Mouse (Mus musculus) liver, embryonic 14.5 days (tissue): Measurements from ENCODE around the gene Ndufa3. TPM values are rescaled to one million over a fixed set of nuclear protein-coding genes. Genes with fewer than 3 reads are reported as not detected.
A peak's percentile ranks its signal among the peaks of the same experiment; 100 is the strongest.

Experiments used
- ATAC-seq: fragments of 200-750 bp; cut with Nextera tagmentation; 2 replicates; pipeline ENCODE4 v1.8.0; 2017; ENCODE audit warnings: moderate number of reproducible peaks, mild to moderate bottlenecking, moderate library complexity; ENCODE audit not compliant: insufficient read depth
- DNase-seq, 3 experiments: peaks; one replicate each; pipeline ENCODE4 v3.0.0-alpha.2; 2012 to 2013; ENCODE audit warnings: low read depth in 3 of 3, low spot score in 3 of 3
- H3K27ac ChIP-seq: fragments of 300-500 bp; sonication (generic); 2 replicates; pipeline ENCODE4 v1.5.1; 2014; ENCODE audit warnings: moderate library complexity, mild to moderate bottlenecking, control low read depth, inconsistent platforms
- H3K27me3 ChIP-seq: fragments of 300-500 bp; sonication (generic); 2 replicates; pipeline ENCODE4 v1.6.1; 2014; ENCODE audit warnings: mild to moderate bottlenecking, low read length, moderate library complexity; ENCODE audit not compliant: control insufficient read depth, insufficient read depth
- H3K36me3 ChIP-seq: fragments of 300-500 bp; sonication (generic); replicated peaks from 2 replicates; pipeline ENCODE4 v1.6.1; 2014; ENCODE audit warnings: low read depth; ENCODE audit not compliant: control insufficient read depth, insufficient read depth
- H3K4me1 ChIP-seq, 2 experiments: fragments of 200-500 bp in 1 of 2; fragments of 300-500 bp in 1 of 2; sonication (generic) in 1 of 2; replicated peaks; 2 replicates each; pipeline ENCODE4 v1.6.1; 2012 to 2014; ENCODE audit warnings: antibody characterized with exemption in 1 of 2, inconsistent platforms in 1 of 2, low read length in 1 of 2; ENCODE audit not compliant: control insufficient read depth in 2 of 2, insufficient read depth in 2 of 2
- H3K4me2 ChIP-seq: fragments of 300-500 bp; sonication (generic); 2 replicates; pipeline ENCODE4 v1.6.1; 2014; ENCODE audit warnings: low read depth, mild to moderate bottlenecking, control low read depth, moderate library complexity
- H3K4me3 ChIP-seq, 2 experiments: fragments of 200-500 bp in 1 of 2; fragments of 300-500 bp in 1 of 2; sonication (generic) in 1 of 2; 2 replicates each; pipeline ENCODE4 v1.5.1; 2012 to 2014; ENCODE audit warnings: low read depth in 2 of 2, low read length in 2 of 2, mild to moderate bottlenecking in 2 of 2, control low read depth in 1 of 2, inconsistent platforms in 1 of 2, moderate library complexity in 1 of 2; ENCODE audit not compliant: insufficient read depth in 1 of 2
- H3K9ac ChIP-seq: fragments of 300-500 bp; sonication (generic); replicated peaks from 2 replicates; pipeline ENCODE4 v1.6.1; 2014; ENCODE audit warnings: mild to moderate bottlenecking, control low read depth, moderate library complexity
- H3K9me3 ChIP-seq: fragments of 300-500 bp; sonication (generic); 2 replicates; pipeline ENCODE4 v1.6.1; 2016; ENCODE audit warnings: low read length, mixed read lengths; ENCODE audit not compliant: control insufficient read depth
- CTCF ChIP-seq: IDR thresholded peaks from 2 replicates; pipeline ENCODE4 v1.5.1; 2016; ENCODE audit warnings: antibody characterized with exemption, low read depth, control low read depth
- EP300 ChIP-seq: IDR thresholded peaks from 2 replicates; pipeline ENCODE4 v1.6.1; 2016; ENCODE audit warnings: antibody characterized with exemption, low read depth
- WGBS: fragments of 180-500 bp; shearing (Covaris S2); extraction: QIAGEN DNeasy Blood & Tissue Kit; methylation state at CpG from one replicate; pipeline ENCODE4 v1.1.7; 2014; ENCODE audit not compliant: insufficient replicate concordance; 5-methylcytosine and 5-hydroxymethylcytosine counted together
- microRNA-seq: library from miRNA; unstranded; fragments of <30 nt; microRNA quantifications from one replicate; pipeline ENCODE4, GENCODE M21; 2016
- polyA plus RNA-seq, 2 experiments: library from polyadenylated mRNA; depleted of rRNA in 1 of 2; stranded (reverse) in 1 of 2; unstranded in 1 of 2; fragments of >200 nt; fragmentation: Nextera tagmentation in 1 of 2; extraction: Ambion mirVana in 1 of 2; gene quantifications; 2 replicates each; pipeline versions ENCODE4 v1.2.1 to v1.2.3; 2012 to 2014

The Ndufa3 gene
- polyA plus RNA-seq, 2 experiments = 106 to 354 TPM

DNA sequence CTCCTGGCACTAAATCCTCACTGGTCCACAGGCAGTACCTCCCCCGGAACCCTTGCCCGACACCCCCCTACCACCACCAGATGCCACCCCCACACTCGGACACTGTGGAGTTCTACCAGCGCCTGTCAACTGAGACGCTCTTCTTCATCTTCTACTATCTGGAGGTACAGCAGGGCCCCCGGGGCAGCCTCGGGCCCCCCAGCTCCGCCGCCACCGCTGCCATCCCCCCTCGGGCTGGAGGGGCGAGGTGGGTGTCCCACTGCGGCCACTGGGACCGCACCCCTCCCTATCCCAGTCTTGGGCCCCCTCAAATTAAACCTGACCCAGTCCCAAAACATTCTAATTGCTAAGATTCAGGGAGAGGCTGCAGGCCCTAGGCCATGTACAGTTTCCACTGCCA, 41.4 kb downstream of the Ndufa3 start:
- H3K27ac ChIP-seq = no peak overlapping the region
- 88% methylated on average over 14 of the region's 14 CpGs for WGBS
- H3K27me3 ChIP-seq = no peaks in the 10 kb centered on the region
- DNase-seq (no peak), ATAC-seq (no peak)
- no peak overlapping the region for H3K4me3 ChIP-seq
- H3K4me2 ChIP-seq = no peak overlapping the region
- no peak overlapping the region for H3K9ac ChIP-seq
- TF ChIP-seq CTCF = no peak
- no peak for TF ChIP-seq EP300
- no peaks in the 10 kb centered on the region for H3K9me3 ChIP-seq
- H3K4me1 ChIP-seq = peaks cover 0 to 1% of the 10 kb centered on the region in 2 experiments; a peak in 1 of 4 replicates
- peaks cover 92% of the 10 kb centered on the region for H3K36me3 ChIP-seq

DNA sequence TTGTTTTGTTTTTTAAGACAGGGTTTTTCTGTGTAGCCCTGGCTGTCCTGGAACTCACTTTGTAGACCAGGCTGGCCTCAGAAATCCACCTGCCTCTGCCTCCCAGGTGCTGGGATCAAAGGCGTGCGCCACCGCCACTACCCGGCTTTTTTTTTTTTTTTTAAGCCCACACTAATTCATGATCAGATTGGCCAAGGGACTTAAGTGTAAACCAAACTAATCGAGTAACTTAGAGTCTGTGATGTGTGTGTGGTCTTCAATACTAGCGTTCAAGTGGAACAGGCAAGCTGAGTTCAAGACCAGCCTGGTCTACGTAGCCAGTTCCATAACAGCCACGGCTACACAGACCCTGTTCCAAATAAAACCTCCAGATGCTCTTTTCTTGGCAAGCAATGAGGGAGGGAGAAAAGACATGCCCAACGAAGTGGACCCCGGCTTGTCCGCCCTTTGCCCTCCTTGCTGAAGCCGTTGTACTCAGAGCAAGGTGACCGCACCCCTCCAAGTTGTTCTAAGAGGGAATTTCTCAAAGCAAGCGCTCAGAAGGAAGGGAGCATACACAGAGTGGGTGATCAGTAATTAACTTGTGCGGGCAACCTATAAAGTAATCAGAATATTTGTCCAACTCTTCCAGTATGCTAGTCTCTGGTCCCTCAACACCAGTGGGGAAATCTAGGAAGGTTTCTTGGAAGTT, 47.5 kb downstream of the Ndufa3 start:
- H3K4me3 ChIP-seq = peak overlapping the region; percentile 78 to 79
- peak overlapping the region; percentile 96 for H3K4me2 ChIP-seq
- peak in 1 of 3 experiments; percentile 32 for DNase-seq
- no peaks in the 10 kb centered on the region for H3K27me3 ChIP-seq
- H3K4me1 ChIP-seq = peaks cover 20 to 22% of the 10 kb centered on the region in 2 experiments
- peak; percentile 42; the same call in 1 of the 2 replicates for ATAC-seq
- no peaks in the 10 kb centered on the region for H3K9me3 ChIP-seq
- peak overlapping the region; percentile 79 for H3K27ac ChIP-seq
- no peak for TF ChIP-seq EP300
- TF ChIP-seq CTCF = no peak
- WGBS = 20% methylated on average over 15 of the region's 15 CpGs
- peaks cover 31% of the 10 kb centered on the region for H3K36me3 ChIP-seq
- peak overlapping the region; percentile 77 for H3K9ac ChIP-seq

DNA sequence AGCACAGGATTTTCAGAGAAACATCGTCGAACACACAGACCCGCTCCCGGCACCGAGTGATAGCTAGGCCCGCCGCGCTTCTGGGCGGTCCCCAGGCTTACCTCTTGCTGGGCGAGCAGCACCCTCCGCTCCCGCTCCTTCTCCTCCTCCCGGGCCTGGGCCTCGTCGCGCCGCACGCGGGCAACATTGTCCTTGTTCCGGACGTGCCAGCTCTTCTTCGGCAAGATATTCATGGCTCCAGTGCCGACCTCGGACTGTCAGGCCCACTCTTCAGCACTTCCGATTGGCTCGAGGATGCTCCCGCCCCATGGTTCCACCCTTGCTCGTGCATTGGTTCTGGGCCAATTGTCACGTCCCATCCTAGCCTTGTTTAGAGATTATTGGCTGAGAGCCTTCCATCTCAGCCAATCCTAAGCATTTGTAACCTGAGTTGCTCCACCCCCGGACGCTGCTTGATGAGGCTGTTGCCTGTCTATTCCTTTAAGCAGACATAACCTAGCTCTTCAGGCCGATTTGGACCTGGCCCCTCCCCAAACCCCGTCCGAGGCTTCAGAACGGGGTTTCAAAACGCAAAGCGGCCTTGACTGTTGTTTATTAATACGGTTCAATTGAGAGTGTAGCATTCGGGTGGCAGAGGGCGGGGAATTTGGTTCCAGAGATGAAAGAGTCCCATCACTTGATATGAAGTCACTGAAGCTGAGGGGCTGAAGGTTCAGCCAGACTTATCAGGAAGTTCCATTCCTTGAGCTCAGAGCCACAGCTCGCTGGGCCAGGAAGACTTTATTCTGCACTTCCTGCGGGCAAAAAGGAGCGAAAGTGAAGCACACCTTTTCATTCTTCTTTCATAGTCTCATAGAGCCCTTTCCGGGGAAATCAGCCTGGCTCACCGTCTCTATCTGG, 48.3 kb downstream of the Ndufa3 start, which contains the start of gene Leng1:
Gene Leng1 (minus strand): TSS at position 626 of the 900 bp plus-strand sequence.
- Histone ChIP-seq H3K9ac (peak within 1 kb of the TSS; percentile 77), H3K27ac (peak within 1 kb of the TSS; percentile 79), H3K27me3 (no peaks in the 10 kb centered on the region), H3K9me3 (no peaks in the 10 kb centered on the region), H3K4me3 (peak within 1 kb of the TSS; percentile 78 to 79), H3K36me3 (peaks cover 23% of the 10 kb centered on the region), H3K4me1 (peaks cover 20 to 22% of the 10 kb centered on the region in 2 experiments), H3K4me2 (peak within 1 kb of the TSS; percentile 96)
- TF ChIP-seq EP300 (0 out of 2 replicates have a peak, but pooled peaks have one; percentile 27), CTCF (no peak)
- WGBS = 2% methylated on average over 45 of the region's 45 CpGs
- peak; percentile 97 to 98 (median 98) for DNase-seq
- peak; percentile 98 for ATAC-seq

DNA sequence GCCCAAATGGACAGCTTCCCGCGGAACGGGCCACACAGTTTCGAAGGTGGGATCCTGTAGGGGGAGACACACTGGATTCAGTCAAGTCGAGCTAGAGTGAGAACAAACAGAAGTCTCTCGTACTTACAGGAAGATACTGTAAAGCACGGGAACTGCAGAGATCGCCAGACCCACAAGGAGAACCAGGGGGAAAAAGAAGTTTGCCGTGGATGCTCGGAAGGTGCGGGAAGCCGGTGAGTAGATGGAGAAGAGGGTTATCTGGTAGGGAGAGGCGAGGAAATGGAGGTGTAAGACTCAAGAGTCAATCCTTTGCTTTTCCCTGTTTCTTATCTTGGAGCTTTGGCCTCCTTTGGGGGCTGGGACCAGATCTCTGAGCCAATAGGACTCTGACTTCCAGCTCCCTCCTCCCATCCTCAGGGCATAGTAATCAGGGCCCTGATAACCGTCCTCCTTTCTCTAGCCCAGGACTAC, 49.8 kb downstream of the Ndufa3 start:
- Histone ChIP-seq H3K9ac (peak overlapping the region; percentile 64), H3K4me2 (peak overlapping the region; percentile 96), H3K27me3 (no peaks in the 10 kb centered on the region), H3K9me3 (no peaks in the 10 kb centered on the region), H3K4me1 (peaks cover 20 to 22% of the 10 kb centered on the region in 2 experiments), H3K36me3 (peaks cover 10% of the 10 kb centered on the region), H3K4me3 (peak overlapping the region; percentile 67 to 79), H3K27ac (peak overlapping the region; percentile 78)
- peak; percentile 43 for TF ChIP-seq CTCF
- TF ChIP-seq EP300 = no peak
- WGBS = 22% methylated on average over 14 of the region's 14 CpGs
- DNase-seq = peak; percentile 24 to 68 (median 46)
- ATAC-seq = peak; percentile 25

Small RNAs within 50 kb of the gene (microRNA-seq; reads per million reads assigned to microRNA genes)
- gene Gm25100 (not detected), gene Mir3572 (1.3 reads per million)

Other genes starting within 250 kb of the Ndufa3 start
- gene Cacng8, start 226.7 kb upstream of the Ndufa3 start, polyA plus RNA-seq (2012; rRNA removed) = 0.04 and 0.05 TPM in 2 replicates
- not detected in 2 replicates for gene Cacng8, start 226.7 kb upstream of the Ndufa3 start, polyA plus RNA-seq (2014; fragmentation: Nextera tagmentation; extraction: Ambion mirVana)
- gene Cacng6, start 193.2 kb upstream of the Ndufa3 start, polyA plus RNA-seq (2012; rRNA removed) = not detected in 2 replicates
- gene Cacng6, start 193.2 kb upstream of the Ndufa3 start, polyA plus RNA-seq (2014; fragmentation: Nextera tagmentation; extraction: Ambion mirVana) = not detected in 2 replicates
- 0.10 and 0.11 TPM in 2 replicates for gene Tarm1, start 114.7 kb upstream of the Ndufa3 start, polyA plus RNA-seq (2012; rRNA removed)
- gene Tarm1, start 114.7 kb upstream of the Ndufa3 start, polyA plus RNA-seq (2014; fragmentation: Nextera tagmentation; extraction: Ambion mirVana) = 0.18 and 0.32 TPM in 2 replicates
- 0.03 and 0.06 TPM in 2 replicates for gene Oscar, start 1.2 kb upstream of the Ndufa3 start, polyA plus RNA-seq (2012; rRNA removed)
- not detected in 2 replicates for gene Oscar, start 1.2 kb upstream of the Ndufa3 start, polyA plus RNA-seq (2014; fragmentation: Nextera tagmentation; extraction: Ambion mirVana)
- gene Tfpt, start 12.6 kb downstream of the Ndufa3 start, polyA plus RNA-seq (2012; rRNA removed) = 6.4 and 10.7 TPM in 2 replicates
- 7.7 and 8.0 TPM in 2 replicates for gene Tfpt, start 12.6 kb downstream of the Ndufa3 start, polyA plus RNA-seq (2014; fragmentation: Nextera tagmentation; extraction: Ambion mirVana)
- gene Prpf31, start 12.6 kb downstream of the Ndufa3 start, polyA plus RNA-seq (2012; rRNA removed) = 19.9 and 28.4 TPM in 2 replicates
- 46.4 and 48.3 TPM in 2 replicates for gene Prpf31, start 12.6 kb downstream of the Ndufa3 start, polyA plus RNA-seq (2014; fragmentation: Nextera tagmentation; extraction: Ambion mirVana)
- 27.0 and 30.2 TPM in 2 replicates for gene Cnot3, start 27.9 kb downstream of the Ndufa3 start, polyA plus RNA-seq (2012; rRNA removed)
- 20.2 and 20.8 TPM in 2 replicates for gene Cnot3, start 27.9 kb downstream of the Ndufa3 start, polyA plus RNA-seq (2014; fragmentation: Nextera tagmentation; extraction: Ambion mirVana)
- gene Leng1, start 48.5 kb downstream of the Ndufa3 start, polyA plus RNA-seq (2012; rRNA removed) = 1.7 and 3.3 TPM in 2 replicates
- 4.0 and 4.3 TPM in 2 replicates for gene Leng1, start 48.5 kb downstream of the Ndufa3 start, polyA plus RNA-seq (2014; fragmentation: Nextera tagmentation; extraction: Ambion mirVana)
- gene Tmc4, start 60.2 kb downstream of the Ndufa3 start, polyA plus RNA-seq (2012; rRNA removed) = 5.5 and 7.6 TPM in 2 replicates
- 5.7 and 6.7 TPM in 2 replicates for gene Tmc4, start 60.2 kb downstream of the Ndufa3 start, polyA plus RNA-seq (2014; fragmentation: Nextera tagmentation; extraction: Ambion mirVana)
- 22.8 and 25.3 TPM in 2 replicates for gene Tsen34, start 75.5 kb downstream of the Ndufa3 start, polyA plus RNA-seq (2012; rRNA removed)
- 34.4 and 34.6 TPM in 2 replicates for gene Tsen34, start 75.5 kb downstream of the Ndufa3 start, polyA plus RNA-seq (2014; fragmentation: Nextera tagmentation; extraction: Ambion mirVana)
- 10.3 and 11.6 TPM in 2 replicates for gene Mboat7, start 76.2 kb downstream of the Ndufa3 start, polyA plus RNA-seq (2012; rRNA removed)
- 11.5 and 13.0 TPM in 2 replicates for gene Mboat7, start 76.2 kb downstream of the Ndufa3 start, polyA plus RNA-seq (2014; fragmentation: Nextera tagmentation; extraction: Ambion mirVana)
- 680 and 1,914 TPM in 2 replicates for gene Rps9, start 86.6 kb downstream of the Ndufa3 start, polyA plus RNA-seq (2012; rRNA removed)
- gene Rps9, start 86.6 kb downstream of the Ndufa3 start, polyA plus RNA-seq (2014; fragmentation: Nextera tagmentation; extraction: Ambion mirVana) = 960 and 985 TPM in 2 replicates
- 1.6 TPM in 2 replicates for gene Pirb, start 103.0 kb downstream of the Ndufa3 start, polyA plus RNA-seq (2012; rRNA removed)
- 1.8 and 2.2 TPM in 2 replicates for gene Pirb, start 103.0 kb downstream of the Ndufa3 start, polyA plus RNA-seq (2014; fragmentation: Nextera tagmentation; extraction: Ambion mirVana)
- 0.06 and 0.11 TPM in 2 replicates for gene Gm15448, start 208.3 kb downstream of the Ndufa3 start, polyA plus RNA-seq (2012; rRNA removed)
- 0.23 TPM in 1 of 2 replicates, not detected in the other for gene Gm15448, start 208.3 kb downstream of the Ndufa3 start, polyA plus RNA-seq (2014; fragmentation: Nextera tagmentation; extraction: Ambion mirVana)
- 0.39 and 0.53 TPM in 2 replicates for gene Pira2, start 227.7 kb downstream of the Ndufa3 start, polyA plus RNA-seq (2012; rRNA removed)
- gene Pira2, start 227.7 kb downstream of the Ndufa3 start, polyA plus RNA-seq (2014; fragmentation: Nextera tagmentation; extraction: Ambion mirVana) = 1.5 and 1.9 TPM in 2 replicates